Mouse (Mus musculus) heart, adult 18-20 months (tissue): ENCODE data around the gene Plac8. TPM values are rescaled to one million over a fixed set of nuclear protein-coding genes. Genes with fewer than 3 reads are reported as not detected.

ENCODE experiments used
- DNase-seq, 2 experiments: peaks; one replicate each; pipeline ENCODE4 v3.0.0; 2021 to 2022; ENCODE audit warnings: mixed read lengths in 1 of 2
- total RNA-seq, 2 experiments: library from RNA; stranded (reverse); gene quantifications; 2 replicates each; pipeline ENCODE4 v1.2.3; 2021

The Plac8 gene
- total RNA-seq, 2 experiments from 2014 or later: 1.1 to 4.1 TPM

DNA sequence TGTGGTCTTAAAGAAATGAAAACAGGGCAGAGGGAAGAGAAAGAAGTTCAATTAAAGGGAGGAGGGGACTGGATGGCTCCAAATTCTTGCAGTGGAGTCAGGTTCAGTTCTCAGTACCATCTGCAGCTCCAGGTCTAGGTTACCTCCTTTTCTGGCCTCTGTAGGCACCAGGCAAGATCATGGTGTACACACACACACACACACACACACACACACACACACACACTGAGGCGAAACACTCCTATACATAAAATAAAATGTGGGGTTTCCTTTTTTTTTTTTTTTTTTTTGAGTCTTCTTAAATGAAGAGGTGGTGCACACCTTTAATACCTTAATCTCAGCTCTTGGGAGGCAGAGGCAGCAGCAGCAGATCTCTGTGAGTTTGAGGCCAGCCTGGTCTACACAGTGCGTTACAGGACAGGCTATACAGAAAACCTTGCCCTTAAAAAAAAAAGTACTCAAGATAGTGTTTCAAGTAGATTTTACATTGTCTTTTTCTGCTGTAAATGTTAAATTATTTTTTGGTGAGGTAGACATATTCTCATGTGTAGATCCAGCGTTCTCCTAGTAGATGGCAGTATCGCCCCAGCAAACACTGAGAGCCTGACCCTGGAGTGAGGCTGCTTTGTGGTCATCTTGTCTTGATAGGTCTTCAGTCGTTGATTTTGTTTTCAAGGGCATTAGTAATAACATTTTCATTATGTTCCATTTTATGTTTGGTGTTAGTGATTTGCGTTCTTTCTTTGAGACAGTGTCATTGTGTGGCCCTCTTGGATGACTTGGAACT lies 25.6 kb downstream of the Plac8 start:
- peak in 1 of 2 experiments; percentile 39 for DNase-seq

DNA sequence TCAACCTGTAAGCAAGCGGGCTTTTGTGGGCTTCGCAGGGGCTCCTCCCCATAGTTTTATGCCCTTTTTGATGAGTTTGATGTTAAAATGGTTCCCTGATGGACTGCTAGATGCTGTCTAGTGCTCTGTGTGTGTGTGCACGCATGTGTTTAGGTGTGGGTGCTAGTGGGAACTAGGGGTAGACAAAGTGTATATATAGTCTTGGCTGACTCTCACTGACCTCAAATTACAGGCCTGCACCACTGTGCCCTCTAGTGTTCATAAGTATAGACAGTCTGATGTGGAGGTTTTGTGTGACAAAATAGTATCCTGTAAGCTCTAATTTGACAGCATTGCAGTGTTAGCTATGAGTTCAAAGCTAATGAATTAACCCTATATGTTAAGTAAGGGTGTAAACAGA lies 35.4 kb downstream of the Plac8 start:
- DNase-seq: peak; percentile 33 to 55

- no peak for DNase-seq
Observed at GRCm38 (mm10) chr5:100535826-100536225, 36.2 kb downstream of the Plac8 start.

DNA sequence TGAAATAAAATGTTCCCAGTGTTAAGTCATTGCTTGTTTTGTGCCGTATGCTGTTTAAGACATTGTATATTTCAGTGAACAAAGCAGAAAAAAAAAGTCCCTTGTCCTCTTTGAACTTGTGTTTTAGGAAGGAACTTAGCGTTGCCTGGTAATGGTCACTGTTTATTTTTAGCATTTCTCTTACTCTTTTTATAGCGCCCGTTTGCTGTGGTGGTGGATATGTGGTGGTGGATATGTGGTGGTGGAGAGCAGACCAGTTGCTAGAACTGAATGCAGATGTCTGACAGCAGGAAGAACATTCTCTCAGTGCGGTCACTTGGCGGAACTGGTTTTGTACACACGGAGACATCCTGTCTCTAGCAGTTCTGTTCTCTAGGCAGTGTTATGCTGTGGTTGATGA lies 45.9 kb downstream of the Plac8 start:
- peak; percentile 42 to 67 for DNase-seq

GRCm38 (mm10) chr5:100525620-100526019 lies 46.4 kb downstream of the Plac8 start:
- DNase-seq: no peak

- no peak for DNase-seq
Observed at GRCm38 (mm10) chr5:100524921-100525320, 47.1 kb downstream of the Plac8 start.

DNA sequence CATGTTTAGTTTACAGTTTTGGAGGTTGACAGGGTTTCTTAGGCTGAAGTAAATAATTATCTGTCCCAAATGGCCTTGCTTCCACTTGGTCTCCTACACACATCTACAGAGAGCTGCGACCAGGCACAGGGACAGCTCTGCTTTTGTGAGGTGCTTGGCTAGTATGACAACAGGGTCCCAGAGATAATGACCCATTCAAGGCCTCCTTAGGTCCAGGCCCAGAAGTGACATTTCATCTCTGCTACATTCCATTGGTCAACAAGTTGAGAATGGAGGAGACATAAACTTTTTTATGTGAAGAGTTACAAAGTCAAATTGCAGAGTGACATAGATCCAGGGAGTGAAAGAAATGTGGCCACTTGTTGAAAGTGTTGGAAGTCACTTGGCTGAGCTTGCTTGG lies 48.7 kb downstream of the Plac8 start:
- no peak for DNase-seq

- no peak for DNase-seq
Observed at GRCm38 (mm10) chr5:100520223-100520622, 51.8 kb downstream of the Plac8 start.

GRCm38 (mm10) chr5:100519027-100519411 lies 53.0 kb downstream of the Plac8 start:
- no peak for DNase-seq

- DNase-seq: peak; percentile 97 to 99
Observed at GRCm38 (mm10) chr5:100518049-100519026, 53.7 kb downstream of the Plac8 start, which contains the start of gene Cops4. TSS of gene Cops4 (plus strand) at chr5:100518309.

GRCm38 (mm10) chr5:100512576-100512975 lies 59.5 kb downstream of the Plac8 start:
- no peak for DNase-seq

DNA sequence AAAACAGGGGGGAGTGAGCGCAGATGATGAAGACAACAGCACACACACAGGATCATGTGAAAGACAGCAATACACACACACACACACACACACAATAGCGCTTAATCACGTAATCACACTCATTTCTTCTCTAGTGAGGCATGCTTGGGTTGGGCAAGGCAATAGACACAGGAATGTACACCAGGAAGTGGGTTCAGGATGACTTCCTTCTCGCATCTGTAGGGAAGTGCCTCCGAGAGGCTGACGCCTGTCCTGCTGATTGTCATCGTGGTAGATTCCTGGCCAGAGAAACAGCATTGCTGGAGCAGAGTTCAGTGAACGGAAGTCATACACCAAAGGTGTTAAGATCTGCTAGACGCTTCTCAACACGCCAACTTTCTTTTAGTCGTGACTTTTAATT lies 62.8 kb downstream of the Plac8 start:
- no peak for DNase-seq

Other genes starting within 250 kb of the Plac8 start
- 100 to 1,000 TPM in 1 of 2 experiments, 10 to 100 TPM in 1; 93.5 to 101 TPM for gene Sec31a, start 156.0 kb downstream of the Plac8 start, total RNA-seq
- 1 to 10 TPM; 5.6 to 6.1 TPM for gene Lin54, start 71.6 kb downstream of the Plac8 start, total RNA-seq
- gene Cops4, start 53.9 kb downstream of the Plac8 start, total RNA-seq: 10 to 100 TPM; 89.2 to 93.2 TPM
- 100 to 1,000 TPM; 104 to 107 TPM for gene Coq2, start 102.9 kb upstream of the Plac8 start, total RNA-seq
- 1 to 10 TPM; 1.0 to 1.8 TPM for gene Hpse, start 147.5 kb upstream of the Plac8 start, total RNA-seq
- gene Helq, start 226.4 kb upstream of the Plac8 start, total RNA-seq: 1 to 10 TPM; 2.4 to 4.9 TPM
- 10 to 100 TPM; 85.1 to 86.7 TPM for gene Mrps18c, start 226.4 kb upstream of the Plac8 start, total RNA-seq
- 10 to 100 TPM in 1 of 2 experiments, 1 to 10 TPM in 1; 8.8 to 11.0 TPM for gene Abraxas1, start 248.7 kb upstream of the Plac8 start, total RNA-seq